Mouse (Mus musculus) ES-CJ7 (cell line): Measurements from ENCODE around the gene Gm30083.

Source experiments
- DNase-seq: peaks from one replicate; pipeline ENCODE4 v3.0.0; 2011; ENCODE audit warnings: low read depth, low spot score

Gm30083 gene

DNA sequence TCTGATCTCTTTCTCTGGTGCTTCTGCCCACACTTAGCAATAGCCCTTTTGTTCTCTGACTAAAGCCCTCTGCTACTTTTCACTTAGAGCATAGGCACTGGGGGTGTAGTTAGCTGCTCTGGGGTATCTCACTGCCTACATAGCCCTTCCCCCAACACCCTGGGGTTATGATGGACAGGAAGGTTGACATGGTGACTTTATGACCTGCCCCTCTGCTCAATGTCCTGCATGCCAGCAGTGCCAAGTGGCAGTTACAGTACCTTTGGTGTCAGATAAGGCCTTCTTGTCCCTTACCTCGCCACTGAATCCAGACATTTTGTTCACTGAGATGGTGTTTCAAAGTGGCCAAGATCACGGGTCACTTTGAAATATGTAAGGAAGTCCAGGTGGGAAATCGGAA lies at the start of gene Gm30083:
Gm30083 (minus strand) TSS at position 120 of the 400 bp plus-strand sequence.
- no peak for DNase-seq

DNA sequence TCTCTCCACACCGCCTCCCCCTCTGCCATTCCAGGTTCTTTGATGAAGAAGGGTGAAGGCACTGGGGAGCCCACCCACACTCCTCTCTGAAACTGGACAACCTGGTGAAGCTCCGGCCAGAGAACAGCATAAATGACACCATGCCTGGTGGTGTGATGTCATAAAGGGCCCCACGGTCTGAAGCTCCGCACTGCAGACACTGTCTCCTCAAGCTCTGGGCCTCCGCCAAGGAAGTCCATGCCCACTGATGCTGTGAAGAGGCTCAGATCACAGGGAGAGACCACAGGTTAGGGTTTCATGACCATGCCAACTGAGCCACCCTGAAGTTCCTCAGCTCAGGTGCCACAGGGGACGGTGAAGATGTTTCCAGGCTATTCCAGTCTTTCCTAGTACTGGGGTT lies 37.5 kb upstream of the Gm30083 start, which contains the start of gene Antxrl:
Antxrl (plus strand) TSS at position 192 of the 400 bp plus-strand sequence.
- no peak for DNase-seq

DNA sequence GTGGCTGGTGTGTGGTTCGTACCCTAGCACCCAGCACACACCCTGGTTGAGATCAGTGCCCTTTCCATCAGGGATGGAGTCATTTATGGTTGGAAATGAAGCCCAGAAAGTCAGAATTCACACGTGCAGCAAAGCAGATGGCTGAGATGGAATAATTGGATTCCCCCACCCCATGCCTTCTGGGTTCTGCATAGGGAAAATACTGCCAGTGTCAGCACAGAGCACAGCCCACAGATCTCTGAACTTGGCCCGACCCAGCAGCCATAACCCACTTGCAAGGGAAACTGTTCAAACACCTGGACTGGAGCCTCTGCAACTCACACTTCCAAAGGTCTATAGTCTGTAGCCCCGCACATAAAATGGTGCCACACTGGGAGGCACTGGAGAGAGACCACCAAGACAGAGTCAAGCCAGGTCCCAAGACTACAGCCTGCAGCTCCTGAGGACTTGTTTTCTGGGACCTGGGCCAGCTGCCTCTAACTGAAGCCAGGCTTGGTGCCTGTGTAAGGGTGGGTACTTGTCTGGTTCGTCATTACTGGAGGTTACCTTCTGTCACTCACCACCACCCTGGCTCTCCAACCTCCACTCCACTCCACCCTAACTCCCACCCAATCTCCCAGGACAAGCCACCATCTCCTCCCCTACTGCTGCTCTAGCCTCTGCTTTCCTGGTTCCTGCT lies 35.3 kb upstream of the Gm30083 start:
- no peak for DNase-seq

GRCm38 (mm10) chr14:34043341-34043740 lies 28.4 kb upstream of the Gm30083 start:
- DNase-seq, result no peak

GRCm38 (mm10) chr14:34041241-34041640 lies 26.3 kb upstream of the Gm30083 start:
- DNase-seq, result no peak

DNA sequence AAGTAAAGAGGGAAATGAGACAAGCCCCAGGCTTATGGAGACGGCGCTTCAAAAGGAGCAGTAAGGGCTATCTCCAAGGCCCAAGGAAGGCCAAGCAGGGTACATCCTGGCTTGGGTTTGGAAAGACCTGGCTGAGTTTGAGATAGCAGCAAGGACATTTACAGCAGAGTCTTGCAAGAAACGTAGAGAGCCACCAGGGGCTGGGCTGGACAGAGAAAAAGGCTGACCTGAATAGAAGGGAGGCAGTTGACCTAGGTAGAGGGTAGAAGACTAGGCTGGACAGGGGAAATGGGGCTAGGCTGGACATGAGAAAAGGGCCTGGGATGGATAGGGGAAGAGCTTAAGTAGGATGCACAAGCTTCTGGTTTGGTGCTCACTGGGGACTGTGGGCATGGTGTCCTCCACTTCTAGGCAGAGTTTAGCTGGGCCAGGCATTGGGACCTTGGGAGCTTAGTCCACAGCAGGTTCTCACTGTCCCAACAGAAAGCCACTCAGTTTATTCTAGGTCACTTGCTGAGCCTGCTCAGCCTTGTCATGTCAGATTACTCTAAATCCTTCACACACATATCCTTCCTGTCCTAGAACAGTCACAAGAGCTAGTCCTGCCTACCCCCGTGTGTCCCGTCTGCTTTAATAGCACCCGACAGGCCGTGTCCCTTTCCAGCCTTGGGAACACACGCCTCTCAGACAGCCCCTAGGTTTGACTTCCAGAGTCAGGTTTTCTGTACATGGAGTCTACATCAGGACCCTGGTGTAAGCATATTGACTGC lies 19.0 kb upstream of the Gm30083 start:
- DNase-seq, result no peak

DNA sequence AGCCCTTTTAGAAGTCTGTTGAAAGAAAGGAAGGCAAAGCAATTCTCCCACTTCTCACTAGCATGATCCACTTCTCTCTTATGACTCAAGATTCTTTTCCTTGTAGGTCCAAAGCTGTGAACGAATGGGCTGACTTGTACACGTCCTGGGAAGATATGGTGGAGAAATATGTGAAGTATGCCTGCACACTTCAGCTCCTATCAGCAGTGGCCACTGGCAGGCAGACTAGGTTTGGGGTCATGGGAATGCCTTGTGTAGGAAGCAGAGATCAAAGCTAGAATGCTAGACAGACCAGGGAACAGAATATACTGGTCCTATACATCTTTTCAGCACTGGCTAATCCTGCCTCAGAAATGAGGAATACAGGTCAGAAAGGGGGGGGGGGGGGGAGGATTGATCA lies 11.7 kb upstream of the Gm30083 start:
- no peak for DNase-seq

- no peak for DNase-seq
Measured at GRCm38 (mm10) chr14:34016938-34017337, 2.0 kb upstream of the Gm30083 start.

DNA sequence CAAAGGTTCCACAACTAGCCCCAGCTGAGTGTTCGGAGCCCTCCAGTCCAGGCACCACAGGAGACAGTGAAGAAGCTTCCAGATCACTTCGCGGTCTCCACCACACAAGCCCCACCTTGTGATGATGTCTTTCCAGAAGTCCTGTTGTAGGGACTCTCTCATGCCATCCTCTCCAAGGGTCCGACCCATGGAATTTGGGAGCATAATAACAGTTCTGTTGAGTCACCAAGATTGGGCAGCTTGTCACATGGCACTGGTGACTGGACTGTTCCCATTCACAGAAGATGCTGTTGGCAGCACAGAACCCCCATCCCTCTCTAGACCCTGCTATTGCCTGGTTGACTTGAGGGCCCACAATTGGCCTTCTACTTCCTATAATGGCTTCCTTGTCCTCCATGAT lies 1.4 kb upstream of the Gm30083 start, which contains the start of gene Gm5460:
Gm5460 (plus strand) TSS at position 378 of the 400 bp plus-strand sequence.
- DNase-seq, result no peak

- DNase-seq, result no peak
Measured at GRCm38 (mm10) chr14:34002358-34002757, 12.6 kb downstream of the Gm30083 start.

GRCm38 (mm10) chr14:34001445-34001844 lies 13.5 kb downstream of the Gm30083 start:
- no peak for DNase-seq

DNA sequence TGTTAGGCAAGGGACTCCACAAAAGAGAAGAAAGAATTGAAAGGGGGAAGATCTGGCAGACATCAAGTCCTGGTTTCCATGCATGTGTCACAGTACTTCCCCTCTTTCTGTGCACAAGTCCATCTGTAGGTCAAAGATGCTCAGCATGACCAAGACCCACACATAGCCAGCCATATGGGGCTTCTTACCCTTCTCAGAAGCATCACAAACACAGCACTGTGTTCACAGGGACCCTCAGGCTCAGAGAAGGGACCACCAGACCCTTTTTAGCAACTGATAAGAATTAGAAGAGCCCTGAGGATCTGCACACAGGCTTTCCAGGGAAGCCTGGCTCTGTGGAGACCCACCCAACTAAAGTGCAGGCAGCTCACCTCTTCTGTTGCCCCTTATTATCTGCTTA lies 14.9 kb downstream of the Gm30083 start:
- DNase-seq, result no peak

GRCm38 (mm10) chr14:33997427-33997826 lies 17.6 kb downstream of the Gm30083 start:
- no peak for DNase-seq

- no peak for DNase-seq
Measured at GRCm38 (mm10) chr14:33993521-33994289, 21.3 kb downstream of the Gm30083 start.

DNA sequence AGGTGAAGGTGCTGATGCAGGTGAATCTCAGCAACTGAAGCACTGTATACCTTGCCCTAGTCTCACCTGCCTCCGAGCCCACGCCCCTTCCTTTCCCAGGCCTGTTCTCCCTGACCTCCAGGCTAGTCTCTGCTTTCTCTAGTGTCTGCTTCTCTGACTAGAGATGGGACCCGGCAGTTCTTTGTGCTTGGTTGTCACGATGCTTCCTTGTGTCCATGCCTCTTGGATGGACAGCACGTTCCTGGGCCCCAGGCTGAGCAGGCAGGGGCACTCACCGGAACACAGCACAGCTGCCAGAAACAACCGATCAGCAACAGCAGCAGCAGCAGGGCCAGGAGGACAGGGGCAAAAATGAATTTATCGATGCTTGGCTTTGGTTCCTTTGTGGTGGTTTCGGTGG lies 21.9 kb downstream of the Gm30083 start:
- DNase-seq, result no peak

- no peak for DNase-seq
Measured at GRCm38 (mm10) chr14:33991971-33992370, 23.0 kb downstream of the Gm30083 start.

DNA sequence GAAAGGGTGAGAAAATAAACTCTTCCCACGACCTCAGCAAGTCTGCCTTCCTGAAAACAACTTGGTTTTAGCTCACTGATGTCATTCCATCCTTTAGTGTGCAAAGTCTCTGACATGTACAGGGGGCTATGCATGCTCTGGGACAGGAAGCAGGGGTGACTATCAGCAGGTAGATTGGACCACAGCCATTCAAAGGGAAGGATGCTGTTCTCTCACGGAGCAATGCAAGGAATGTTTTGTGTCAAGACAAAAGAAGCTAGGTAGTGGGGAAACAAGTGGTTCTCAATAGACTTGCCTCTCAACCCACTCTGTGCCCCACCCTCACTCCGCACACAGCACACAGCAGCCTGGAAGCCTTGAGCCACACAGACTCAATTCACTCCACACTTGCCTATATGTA lies 25.8 kb downstream of the Gm30083 start:
- peak; percentile 25 for DNase-seq

DNA sequence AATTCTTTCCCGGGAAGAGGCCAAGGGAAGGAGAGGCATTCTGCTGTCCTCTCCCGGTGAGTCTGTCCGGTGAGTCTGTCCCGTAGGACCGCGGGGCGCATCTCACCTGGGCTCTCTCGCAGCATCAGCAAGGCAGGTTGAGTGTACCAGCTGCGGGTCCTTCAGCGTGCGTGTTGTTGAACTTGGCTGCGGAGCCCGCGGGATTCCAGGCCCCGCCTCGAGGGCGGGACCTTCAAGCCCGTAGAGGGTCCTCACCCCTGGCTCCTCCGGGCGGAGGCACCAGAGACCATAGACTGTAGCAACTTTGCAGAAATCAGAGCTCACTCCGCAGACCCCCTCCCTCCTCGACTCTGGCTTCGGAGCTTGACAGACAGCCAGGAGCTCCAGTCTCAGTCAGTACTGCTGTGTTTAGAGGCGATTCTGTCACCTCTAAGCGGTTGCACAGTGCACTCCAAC lies 36.4 kb downstream of the Gm30083 start, which contains the start of gene Zfp488:
Zfp488 (minus strand) TSS at position 161 of the 456 bp plus-strand sequence.
- DNase-seq, result peak; percentile 24

DNA sequence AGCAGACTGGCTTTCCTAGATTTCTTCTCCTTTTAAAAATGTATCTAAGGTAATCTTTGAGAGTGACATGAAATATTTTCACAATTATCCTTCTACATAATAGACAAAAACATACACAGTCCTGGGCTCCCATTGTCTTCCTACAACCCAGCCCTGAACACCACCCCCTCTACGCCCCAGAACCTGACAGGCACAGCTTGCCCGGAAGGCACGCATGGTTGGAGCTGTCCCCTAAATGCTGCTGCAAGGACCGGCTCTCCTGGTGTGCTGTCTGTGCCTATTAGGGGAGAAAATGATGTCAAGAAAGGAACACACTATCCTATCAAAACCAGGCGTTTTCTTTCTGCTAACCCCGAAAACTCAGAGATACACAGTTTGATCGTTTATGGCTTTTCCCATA lies 37.2 kb downstream of the Gm30083 start:
- no peak for DNase-seq

DNA sequence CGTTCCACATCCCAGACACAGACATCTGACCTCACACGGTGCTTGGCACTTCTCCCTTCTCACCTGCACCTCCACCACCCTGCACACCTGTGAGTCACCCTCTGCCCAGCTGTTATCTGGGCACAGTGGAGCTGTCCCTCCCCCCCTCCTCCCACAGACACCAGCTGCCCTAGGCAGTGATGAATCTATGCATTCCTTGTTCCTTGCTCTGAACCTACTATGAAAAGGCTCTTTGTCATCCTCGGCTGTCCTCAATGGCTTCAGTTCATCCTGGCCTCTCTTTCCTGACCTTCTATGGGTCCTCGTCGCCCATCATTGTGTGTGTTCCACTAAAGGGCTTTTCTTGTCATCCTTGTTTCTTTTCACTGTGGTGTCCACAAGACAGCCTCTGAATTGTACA lies 40.2 kb downstream of the Gm30083 start:
- no peak for DNase-seq

DNA sequence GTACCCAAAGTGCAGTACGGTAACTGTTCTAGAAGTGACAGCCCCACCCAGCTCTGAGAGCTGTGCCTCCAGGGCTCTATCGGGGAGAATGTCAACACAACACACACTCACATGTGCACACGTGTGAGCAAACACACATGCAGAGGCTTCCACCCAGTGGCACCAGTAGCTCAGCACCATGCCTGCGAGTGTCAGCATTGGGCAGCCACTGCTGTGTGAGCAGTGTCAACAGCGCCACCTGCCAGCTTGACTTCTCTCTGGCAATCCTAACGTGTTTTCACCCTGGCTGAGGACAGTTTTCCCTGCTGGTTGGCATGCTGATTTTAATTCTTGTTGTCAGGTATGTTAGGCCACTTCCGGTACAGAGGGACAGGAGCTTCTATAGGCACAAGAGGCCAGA lies 42.3 kb downstream of the Gm30083 start:
- no peak for DNase-seq

DNA sequence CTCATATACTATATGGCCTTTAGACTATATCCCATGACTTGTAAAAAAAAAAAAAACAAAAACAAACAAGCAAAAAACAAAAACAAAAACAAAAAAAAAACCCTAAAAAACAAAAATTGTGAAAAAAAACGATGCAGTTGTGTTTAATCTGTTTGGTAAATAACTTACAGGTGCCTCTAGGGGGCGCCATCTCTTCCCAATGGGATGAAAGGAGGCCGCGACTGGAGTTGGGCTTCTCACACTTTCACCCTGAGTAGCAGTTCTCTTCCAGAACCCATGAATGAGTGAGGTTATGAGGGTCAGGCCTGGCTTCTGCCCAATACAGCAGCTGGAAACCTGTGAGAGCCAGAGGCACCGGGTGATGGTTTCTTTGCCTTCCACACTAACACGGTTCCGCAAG lies 49.3 kb downstream of the Gm30083 start:
- peak; percentile 44 for DNase-seq
